Mouse (Mus musculus): ENCODE results near the gene Padi2.

DNA sequence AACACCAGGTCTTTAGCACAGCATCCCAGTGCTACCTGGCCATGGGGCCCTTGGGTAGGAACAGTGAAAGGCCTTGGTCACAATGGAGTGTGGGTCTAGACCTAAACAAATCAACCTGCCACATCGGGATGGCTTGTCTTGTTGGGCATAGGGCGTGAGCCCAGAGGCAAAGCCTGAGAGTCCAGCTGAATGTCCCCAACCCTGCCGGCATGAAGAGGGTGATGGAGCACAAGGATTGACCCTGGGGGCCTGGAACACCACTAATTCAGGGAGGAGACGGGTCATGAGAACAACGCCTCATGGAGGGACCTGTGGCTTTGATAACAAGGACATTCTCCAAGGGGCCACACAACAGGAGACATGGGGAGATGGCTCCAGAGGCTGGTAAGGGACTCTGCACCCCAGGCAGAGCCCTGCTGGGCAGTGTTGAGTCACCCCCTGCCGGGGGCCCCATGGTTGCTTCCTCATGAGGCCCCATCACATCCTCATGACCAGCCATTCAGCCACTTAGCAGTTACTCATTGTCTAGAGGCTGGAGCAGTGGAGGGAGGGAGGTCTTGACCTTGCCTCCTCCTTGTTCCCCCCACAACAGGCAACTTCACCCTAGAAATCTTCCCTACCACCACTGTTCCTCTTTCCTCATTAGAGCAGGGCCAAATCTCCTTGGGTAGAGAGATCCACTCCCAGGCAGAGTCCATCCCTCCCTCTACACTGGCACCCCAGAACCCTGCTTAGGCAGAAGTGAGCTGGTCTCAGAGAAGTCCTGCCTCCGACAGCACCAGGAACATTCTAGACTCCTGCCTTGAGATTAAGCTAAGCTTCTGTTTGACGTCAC lies 34.1 kb upstream of the Padi2 start:
- TF ChIP-seq CTCF (conservative IDR thresholded peaks at IDR 0.05 in 1 of 2, IDR thresholded peaks at IDR 0.05 in 1 of 2; ENCODE audit: low read depth in 2 of 2, low read length in 2 of 2), result no peak
- TF ChIP-seq POLR2A (IDR thresholded peaks at IDR 0.05; ENCODE audit: low read depth, low read length), result no peak
- TF ChIP-seq E2F4 (IDR thresholded peaks at IDR 0.05; ENCODE audit: insufficient replicate concordance, low read depth, low read length), result no peak
- no peak for TF ChIP-seq NELFE (IDR thresholded peaks at IDR 0.05; ENCODE audit: low read depth, low read length)
- no peak for TF ChIP-seq MXI1 (IDR thresholded peaks at IDR 0.05; ENCODE audit: low read depth, low read length)
- TF ChIP-seq ZNF384 (IDR thresholded peaks at IDR 0.05; ENCODE audit: low read depth, low read length), result no peak
- no peak for TF ChIP-seq BHLHE40 (IDR thresholded peaks at IDR 0.05; ENCODE audit: low read depth, low read length)
- TF ChIP-seq EP300 (IDR thresholded peaks at IDR 0.05; ENCODE audit: low read length), result no peak
- TF ChIP-seq TCF12 (IDR thresholded peaks at IDR 0.05; ENCODE audit: low read depth, low read length), result no peak
- no peak for TF ChIP-seq MAX (IDR thresholded peaks at IDR 0.05; ENCODE audit: low read length)
- TF ChIP-seq RAD21 (IDR thresholded peaks at IDR 0.05; ENCODE audit: low read depth, low read length), result no peak
- no peak for TF ChIP-seq KAT2A (IDR thresholded peaks at IDR 0.05; ENCODE audit: insufficient replicate concordance, low read length)
- no peak for TF ChIP-seq POLR2AphosphoS2 (IDR thresholded peaks at IDR 0.05; ENCODE audit: low read depth, low read length)
- TF ChIP-seq MAZ (IDR thresholded peaks at IDR 0.05; ENCODE audit: low read depth, low read length), result no peak

All from CH12.LX (cell line).